ENCODE assay signal across 16 mouse cellular contexts in genomic region chr4:31492535-31492934, GRCm38 (mm10).
"Had no signal": no experiment of that assay in that cellular context is flagged by ENCODE, and none has a peak within 500 bp of the region (broad histone marks: within the 10 kb centered on the region; RNA-seq: fewer than 3 reads in every experiment).

No protein-coding gene starts in this region.

- ATAC-seq: midbrain, embryonic 16.5 days had no signal

- H3K4me3 ChIP-seq: midbrain, embryonic 10.5 days; midbrain, embryonic 12.5 days; myocyte; neural tube, embryonic 13.5 days; neural tube, embryonic 15.5 days had no signal

- H3K27me3 ChIP-seq: midbrain, embryonic 12.5 days; neural tube, embryonic 13.5 days; neural tube, embryonic 15.5 days had no signal

- H3K9me3 ChIP-seq: midbrain, embryonic 10.5 days; midbrain, embryonic 12.5 days; neural tube, embryonic 13.5 days; neural tube, embryonic 15.5 days had no signal

- DNase-seq: lung, embryonic 14.5 days; lung, postnatal 10 days; lung, postnatal 4 days; right cerebral cortex, adult 18-20 months; right cerebral cortex, postnatal 25 days; right cerebral cortex, postnatal 4 days; spleen, adult 18-20 months; thymus, adult 2 months; thymus, postnatal 25 days; thymus, postnatal 4 days had no signal

- H3K36me3 ChIP-seq: midbrain, embryonic 10.5 days; midbrain, embryonic 12.5 days; neural tube, embryonic 13.5 days; neural tube, embryonic 15.5 days had no signal

- H3K9ac ChIP-seq: lung, embryonic 14.5 days; midbrain, embryonic 12.5 days; neural tube, embryonic 13.5 days; neural tube, embryonic 15.5 days had no signal

- H3K4me1 ChIP-seq: midbrain, embryonic 10.5 days; neural tube, embryonic 15.5 days had no signal

- H3K27ac ChIP-seq: midbrain, embryonic 10.5 days; midbrain, embryonic 12.5 days; neural tube, embryonic 13.5 days; neural tube, embryonic 15.5 days had no signal

- H3K4me2 ChIP-seq: lung, embryonic 14.5 days; midbrain, embryonic 12.5 days; neural tube, embryonic 13.5 days; neural tube, embryonic 15.5 days had no signal
